Mouse (Mus musculus) kidney, adult 2 months (tissue): ENCODE results near the gene Msrb2. TPM values are rescaled to one million over a fixed set of nuclear protein-coding genes. Genes with fewer than 3 reads are reported as not detected.

Experiments used
- DNase-seq: peaks from one replicate; pipeline ENCODE4 v3.0.0; 2021
- H3K27ac ChIP-seq: fragments of 200-500 bp; 2 replicates; pipeline ENCODE4 v1.5.1; 2012; ENCODE audit warnings: low read depth, low read length, control low read depth, inconsistent platforms; ENCODE audit not compliant: insufficient read depth
- H3K27me3 ChIP-seq: fragments of 200-500 bp; replicated peaks from 2 replicates; pipeline ENCODE4 v1.6.1; 2012; ENCODE audit warnings: mild to moderate bottlenecking, moderate library complexity, low read length, inconsistent platforms; ENCODE audit not compliant: control insufficient read depth, insufficient read depth
- H3K36me3 ChIP-seq: fragments of 200-500 bp; 2 replicates; pipeline ENCODE4 v1.6.1; 2012; ENCODE audit warnings: mild to moderate bottlenecking, moderate library complexity, low read length, inconsistent platforms; ENCODE audit not compliant: control insufficient read depth, insufficient read depth
- H3K4me1 ChIP-seq: fragments of 200-500 bp; 2 replicates; pipeline ENCODE4 v1.6.1; 2011; ENCODE audit warnings: low read length; ENCODE audit not compliant: control insufficient read depth, insufficient read depth
- H3K4me3 ChIP-seq: fragments of 200-500 bp; 2 replicates; pipeline ENCODE4 v1.5.1; 2011; ENCODE audit warnings: mild to moderate bottlenecking, low read depth, low read length, control low read depth; ENCODE audit not compliant: insufficient read depth
- CTCF ChIP-seq: fragments of 200-500 bp; conservative IDR thresholded peaks from 2 replicates; pipeline ENCODE4 v1.5.1; 2011; ENCODE audit warnings: low read depth, mild to moderate bottlenecking, control low read depth, low read length, moderate library complexity, mixed read lengths; ENCODE audit not compliant: insufficient read depth, insufficient read length
- POLR2A ChIP-seq: fragments of 200-500 bp; IDR thresholded peaks from one replicate; pipeline ENCODE4 v1.6.1; 2011; ENCODE audit warnings: low read depth, low read length, control low read depth
- WGBS: fragments of 180-500 bp; shearing (Covaris S2); methylation state at CpG from one replicate; pipeline ENCODE4 v1.1.7; 2018; 5-methylcytosine and 5-hydroxymethylcytosine counted together
- polyA plus RNA-seq: library from polyadenylated mRNA; depleted of rRNA; stranded (reverse); fragments of >200 nt; gene quantifications from 2 replicates; pipeline ENCODE4 v1.2.3, GENCODE M21; 2012

The Msrb2 gene
- polyA plus RNA-seq, 1 experiment: 48.6 TPM

DNA sequence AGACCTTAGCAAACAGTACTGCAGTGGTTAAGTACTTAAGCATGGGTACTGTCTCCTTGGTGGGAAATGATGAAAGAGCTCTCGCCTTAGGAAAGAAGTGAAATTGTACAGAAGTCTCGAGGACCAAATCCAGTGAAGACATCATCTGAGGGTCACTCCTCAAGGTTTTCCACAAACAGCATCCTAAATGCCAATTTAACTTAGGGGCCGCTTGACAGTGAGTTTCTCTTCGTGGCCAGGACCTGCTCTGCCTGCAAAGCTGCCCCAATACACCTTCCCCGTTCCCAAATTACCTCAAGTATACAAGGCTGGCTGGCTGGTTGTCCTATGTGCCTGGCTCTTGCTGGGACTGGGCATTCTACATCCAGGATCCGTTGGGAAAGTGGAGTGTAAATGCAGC is 44.8 kb downstream of the Msrb2 start:
- no peaks in the 10 kb centered on the region; the same call in 1 of the 2 replicates for H3K4me1 ChIP-seq
- H3K27me3 ChIP-seq: no peaks in the 10 kb centered on the region
- WGBS: 62% methylated on average over 6 of the region's 6 CpGs
- no peak overlapping the region for H3K4me3 ChIP-seq
- H3K36me3 ChIP-seq: no peaks in the 10 kb centered on the region
- no peak for DNase-seq
- TF ChIP-seq POLR2A (no peak), CTCF (no peak)
- H3K27ac ChIP-seq: no peak overlapping the region

- no peaks in the 10 kb centered on the region for H3K27me3 ChIP-seq
- no peaks in the 10 kb centered on the region; the same call in 1 of the 2 replicates for H3K4me1 ChIP-seq
- no peak overlapping the region for H3K4me3 ChIP-seq
- H3K36me3 ChIP-seq: no peaks in the 10 kb centered on the region
- WGBS: 71% methylated on average over 1 of the region's 1 CpGs
- DNase-seq: no peak
- TF ChIP-seq POLR2A (no peak), CTCF (no peak)
- H3K27ac ChIP-seq: no peak overlapping the region
Measured at GRCm38 (mm10) chr2:19419686-19420345, 48.6 kb downstream of the Msrb2 start.

- TF ChIP-seq CTCF: no peak
- no peak for TF ChIP-seq POLR2A
- H3K36me3 ChIP-seq: no peaks in the 10 kb centered on the region
- H3K4me3 ChIP-seq: no peak overlapping the region
- H3K27ac ChIP-seq: no peak overlapping the region
- no peaks in the 10 kb centered on the region for H3K27me3 ChIP-seq
- DNase-seq: no peak
- H3K4me1 ChIP-seq: no peaks in the 10 kb centered on the region
Measured at GRCm38 (mm10) chr2:19422226-19422625, 51.0 kb downstream of the Msrb2 start.

DNA sequence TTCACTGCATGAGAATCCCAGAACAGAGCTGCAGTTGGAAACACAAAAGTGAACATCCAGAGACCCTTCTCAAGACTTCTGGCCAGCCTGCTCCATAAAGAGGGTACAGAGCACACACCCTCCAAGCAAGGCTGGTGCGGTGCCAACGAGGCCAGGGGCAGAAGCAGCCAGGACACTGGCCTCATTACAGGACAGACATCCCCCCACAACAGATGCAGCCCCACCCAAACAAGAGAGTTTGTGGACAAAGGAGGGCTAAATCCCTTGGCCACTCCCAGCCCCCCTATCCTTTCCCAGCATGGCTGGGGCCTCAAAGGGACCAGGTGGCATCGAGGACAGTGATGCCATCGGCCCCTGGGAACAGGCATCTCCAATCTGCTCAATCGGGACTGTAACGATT is 51.8 kb downstream of the Msrb2 start:
- no peak for DNase-seq
- Histone ChIP-seq H3K27ac (no peak overlapping the region), H3K4me3 (no peak overlapping the region), H3K36me3 (no peaks in the 10 kb centered on the region), H3K4me1 (no peaks in the 10 kb centered on the region), H3K27me3 (no peaks in the 10 kb centered on the region)
- TF ChIP-seq POLR2A (no peak), CTCF (no peak)
- WGBS: 73% methylated on average over 6 of the region's 6 CpGs

GRCm38 (mm10) chr2:19429031-19429430 is 57.8 kb downstream of the Msrb2 start:
- no peaks in the 10 kb centered on the region for H3K4me1 ChIP-seq
- peaks cover 3% of the 10 kb centered on the region; the same call in 1 of the 2 replicates for H3K27me3 ChIP-seq

DNA sequence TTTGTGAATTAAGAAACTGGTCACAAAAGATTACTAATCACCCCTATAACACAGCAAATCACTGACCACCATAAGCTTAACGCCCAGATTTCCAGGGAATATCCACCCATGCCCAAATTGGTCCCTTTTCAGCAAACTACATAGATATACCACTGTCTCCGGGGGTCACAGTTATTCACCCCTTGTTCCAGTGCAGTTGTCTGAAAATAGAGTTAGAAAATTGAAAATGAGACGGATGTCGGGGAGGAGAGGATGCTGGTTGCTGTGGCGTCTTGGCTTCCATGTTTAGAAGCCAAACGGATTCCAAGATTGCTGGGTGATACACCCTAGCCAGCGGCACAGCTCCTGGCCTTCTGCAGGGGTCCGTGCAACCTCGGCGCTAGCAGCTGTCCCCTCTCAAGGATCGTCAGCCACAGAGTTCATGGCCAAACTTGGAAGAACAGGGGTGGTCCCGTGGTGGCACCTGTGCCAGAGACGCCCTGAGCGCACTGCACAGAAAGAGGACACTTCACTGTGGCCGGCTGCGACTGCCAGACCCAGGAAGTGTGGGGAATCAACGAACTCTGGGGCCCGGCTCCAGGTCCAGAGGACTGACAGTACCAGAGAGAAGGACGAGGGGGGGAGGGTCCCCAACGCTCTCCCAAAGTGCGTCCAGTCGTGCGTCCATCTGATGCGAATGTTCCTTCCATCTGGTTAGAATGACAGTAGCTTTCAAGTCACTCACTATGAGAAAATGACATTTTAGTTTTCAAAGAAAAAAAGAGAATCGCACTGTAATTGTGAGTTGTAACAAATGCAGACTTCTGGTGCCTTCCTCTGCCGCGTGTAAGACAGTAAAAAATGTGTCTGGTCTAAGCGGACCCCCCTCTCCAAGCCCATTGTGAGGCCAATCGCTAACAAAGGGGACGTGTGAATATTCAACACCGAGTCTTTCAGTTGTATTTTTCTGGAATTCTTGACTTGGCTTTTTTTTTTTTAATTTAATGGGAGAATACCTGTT is 58.8 kb downstream of the Msrb2 start:
- no peak overlapping the region for H3K27ac ChIP-seq
- no peaks in the 10 kb centered on the region for H3K4me1 ChIP-seq
- TF ChIP-seq POLR2A (no peak), CTCF (no peak)
- 4% methylated on average over 31 of the region's 31 CpGs for WGBS
- H3K4me3 ChIP-seq: no peak overlapping the region
- DNase-seq: no peak
- H3K36me3 ChIP-seq: no peaks in the 10 kb centered on the region
- peaks cover 3% of the 10 kb centered on the region; the same call in 1 of the 2 replicates for H3K27me3 ChIP-seq

More at GRCm38 (mm10) chr2:19429031-19429430, 57.8 kb downstream of the Msrb2 start:
- peak; percentile 48 for DNase-seq
- 3% methylated on average over 10 of the region's 10 CpGs for WGBS
- TF ChIP-seq CTCF (no peak), POLR2A (no peak)
- H3K36me3 ChIP-seq: no peaks in the 10 kb centered on the region
- H3K4me3 ChIP-seq: no peak overlapping the region
- H3K27ac ChIP-seq: no peak overlapping the region

GRCm38 (mm10) chr2:19430746-19431145 is 59.5 kb downstream of the Msrb2 start:
- DNase-seq: no peak
- Histone ChIP-seq H3K36me3 (no peaks in the 10 kb centered on the region), H3K27ac (no peak overlapping the region), H3K4me1 (no peaks in the 10 kb centered on the region), H3K4me3 (no peak overlapping the region), H3K27me3 (peaks cover 3% of the 10 kb centered on the region; the same call in 1 of the 2 replicates)
- TF ChIP-seq POLR2A (no peak), CTCF (no peak)
- WGBS: 1% methylated on average over 33 of the region's 33 CpGs
